Mouse (Mus musculus): ENCODE results near the gene Gm11168. TPM values are rescaled to one million over a fixed set of nuclear protein-coding genes. Genes with fewer than 3 reads are reported as not detected.

Gm11168 gene
- total RNA-seq, 2 experiments from 2014 or later: not detected

Small RNA genes within 50 kb of the gene (microRNA-seq; reads per million reads assigned to microRNA genes)
- 0 reads per million in 2 experiments for gene Mir101c

Other genes with a start within 250 kb of the Gm11168 start
- gene Gm10722, start 2.4 kb upstream of the Gm11168 start, total RNA-seq (2021): not detected
- under 1 TPM in 1 of 2 experiments, not detected in 1; 0.93 TPM for gene Gm10721, start 9.8 kb downstream of the Gm11168 start, total RNA-seq (2021)
- not detected for gene Gm10720, start 12.3 kb downstream of the Gm11168 start, total RNA-seq (2021)
- gene Gm10719, start 14.1 kb downstream of the Gm11168 start, total RNA-seq (2021): not detected
- gene Gm10718, start 20.2 kb downstream of the Gm11168 start, total RNA-seq (2021): 1 to 10 TPM in 1 of 2 experiments, not detected in 1; 1.8 TPM
- not detected for gene Gm10717, start 22.1 kb downstream of the Gm11168 start, total RNA-seq (2021)
- gene Gm17535, start 31.3 kb downstream of the Gm11168 start, total RNA-seq (2021): not detected
- not detected for gene Gm10715, start 33.5 kb downstream of the Gm11168 start, total RNA-seq (2021)